Mouse (Mus musculus): ENCODE data around the gene Rbm6.

The Rbm6 gene

GRCm38 (mm10) chr9:107873137-107873536, at the start of gene Rbm6:
TSS of gene Rbm6 (minus strand) at chr9:107873237.
- no peak for DNase-seq (ENCODE audit: low spot score in 2 of 2)

- no peak for DNase-seq (ENCODE audit: low spot score in 2 of 2)
Observed at GRCm38 (mm10) chr9:107919441-107919840, 46.4 kb upstream of the Rbm6 start.

GRCm38 (mm10) chr9:107918884-107919283, 45.8 kb upstream of the Rbm6 start:
- DNase-seq (ENCODE audit: low spot score in 2 of 2): no peak

DNA sequence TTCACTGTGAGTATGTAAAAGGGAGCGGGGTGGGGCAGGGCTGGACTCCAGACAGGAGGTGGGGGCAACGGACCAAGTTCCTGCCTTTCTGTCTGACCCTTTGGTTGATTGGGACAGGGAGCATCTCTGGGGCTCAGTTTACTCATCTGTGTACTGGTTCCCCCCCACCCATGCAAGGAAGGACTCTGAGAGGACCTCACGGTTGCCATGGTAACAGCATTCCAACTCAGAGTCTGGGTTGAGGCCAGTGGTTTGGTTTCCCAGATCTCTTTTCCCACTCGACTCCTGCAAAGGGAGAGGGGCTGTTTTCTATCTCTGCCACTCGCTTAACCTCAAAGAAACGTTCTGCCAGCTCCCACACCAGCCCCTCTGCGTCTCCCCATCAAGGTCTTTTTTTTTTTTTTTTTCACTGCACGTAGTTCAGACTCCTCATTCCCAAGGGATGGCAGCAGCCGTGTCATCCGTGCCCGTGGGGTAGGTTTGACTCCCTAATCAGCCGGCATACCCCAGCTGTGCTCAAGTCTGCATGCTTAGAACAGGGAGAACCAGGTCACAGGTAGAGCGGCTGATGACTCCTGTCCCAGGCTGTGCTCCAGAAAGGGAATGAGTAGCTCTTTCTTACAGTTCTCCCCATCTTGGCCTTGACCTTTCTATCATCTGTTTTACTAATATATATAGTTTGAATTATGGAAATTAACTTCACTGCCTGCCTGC, 45.0 kb upstream of the Rbm6 start:
- DNase-seq (ENCODE audit: low spot score in 2 of 2): no peak

DNA sequence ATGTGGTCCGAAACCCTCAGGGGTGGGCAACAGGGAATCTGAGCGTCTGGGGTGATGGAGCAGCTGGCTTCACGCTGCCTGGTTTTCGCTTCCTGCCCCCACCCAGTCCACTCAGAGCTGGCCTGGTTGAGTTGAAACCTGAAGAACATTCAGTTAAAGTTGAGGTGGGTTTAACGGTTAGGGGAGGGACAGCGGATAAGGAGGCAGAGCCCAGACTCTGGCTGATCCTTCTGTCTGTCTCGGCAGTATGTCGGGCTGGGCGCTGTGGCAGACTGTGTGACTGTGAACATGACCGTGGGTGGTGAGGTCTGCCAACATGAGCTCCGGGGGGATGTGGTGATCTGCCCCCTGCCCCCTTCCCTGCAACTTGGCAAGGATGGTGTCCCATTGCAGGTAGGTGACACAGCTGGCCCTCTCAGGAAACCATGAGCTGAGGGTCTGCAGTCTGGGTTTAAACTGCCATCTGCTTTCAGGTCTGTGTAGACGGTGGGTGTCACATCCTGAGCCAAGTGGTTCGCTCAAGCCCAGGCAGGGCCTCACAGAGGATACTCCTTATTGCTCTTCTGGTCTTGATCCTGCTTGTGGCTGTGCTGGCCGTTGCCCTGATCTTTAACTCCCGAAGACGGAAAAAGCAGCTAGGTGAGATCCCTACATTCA, 41.9 kb upstream of the Rbm6 start:
- no peak for DNase-seq (ENCODE audit: low spot score in 2 of 2)

DNA sequence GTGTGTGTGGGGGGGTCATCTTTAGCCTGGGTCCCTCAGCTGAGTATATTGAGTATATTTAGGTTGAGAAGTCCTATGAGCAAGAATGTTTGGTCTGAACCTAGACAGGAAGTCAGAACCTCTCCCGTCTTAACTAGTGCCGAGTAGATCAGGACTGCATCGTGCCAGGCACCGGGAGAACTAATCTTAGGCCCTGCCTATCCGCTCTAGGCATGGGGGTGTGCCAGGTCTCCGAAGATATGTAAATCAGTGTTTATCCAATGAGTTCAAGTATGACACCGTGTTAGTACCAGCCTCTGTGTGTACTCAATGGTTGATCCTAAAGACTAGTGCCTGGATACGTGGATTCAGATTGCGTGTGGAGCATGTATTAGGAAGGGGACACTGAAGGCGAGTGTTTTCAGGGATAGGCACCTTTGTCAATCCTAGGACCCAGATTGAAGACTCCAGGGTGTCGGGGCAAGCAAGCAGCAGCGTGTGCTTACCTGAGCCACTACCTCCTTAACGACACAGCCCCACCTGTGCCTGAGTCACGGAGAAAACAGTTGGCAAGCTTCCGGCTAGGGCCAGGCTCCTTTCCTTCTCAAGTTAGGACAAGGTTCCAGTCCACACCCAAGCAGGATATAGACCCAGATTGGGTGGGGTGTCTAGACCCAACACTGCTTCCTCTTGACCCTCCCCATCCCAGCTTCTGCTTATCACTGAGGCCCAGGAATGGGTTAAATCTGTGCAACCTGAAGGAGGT, 37.2 kb upstream of the Rbm6 start:
- DNase-seq (ENCODE audit: low spot score in 2 of 2): peak in 1 of 2 experiments; percentile 54

DNA sequence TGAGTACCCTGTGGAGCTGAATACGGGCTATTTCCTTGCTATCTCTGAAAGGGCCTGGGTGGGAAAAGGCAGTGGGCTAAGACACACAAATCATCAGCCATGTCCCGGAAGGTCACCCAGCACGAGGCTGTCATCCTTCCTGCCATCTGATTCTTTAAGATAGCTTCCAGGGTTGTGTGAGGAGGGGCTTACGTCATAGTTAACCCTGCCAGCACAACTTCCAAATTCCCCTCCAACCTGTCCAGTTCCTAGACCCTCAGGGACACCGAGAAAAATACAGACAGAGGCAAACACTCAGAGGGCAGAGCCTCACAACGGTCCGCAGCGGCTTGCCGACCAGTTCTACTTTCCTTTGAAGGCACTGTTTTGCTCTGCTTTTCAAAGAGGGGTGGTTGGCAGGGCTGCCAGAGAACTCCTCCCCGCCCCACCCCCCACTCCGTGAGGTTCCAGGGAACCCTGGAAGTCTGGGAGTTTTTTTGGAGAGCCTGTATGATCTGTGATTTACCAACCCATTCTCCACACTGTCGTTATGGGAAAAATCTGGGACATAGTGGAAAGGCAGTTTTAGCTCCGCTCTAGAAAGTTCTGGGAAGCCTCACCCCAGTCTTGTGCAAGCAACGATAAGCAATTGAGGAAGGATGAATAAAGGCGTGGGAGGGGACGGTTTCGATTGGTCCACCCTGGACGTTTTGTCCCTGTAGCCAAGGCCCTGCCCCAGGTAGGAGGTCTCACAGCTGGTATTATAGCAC, 35.5 kb upstream of the Rbm6 start:
- peak in 1 of 2 experiments; percentile 51 for DNase-seq (ENCODE audit: low spot score in 2 of 2)

- DNase-seq (ENCODE audit: low spot score in 2 of 2): no peak
Observed at GRCm38 (mm10) chr9:107907801-107908120, 34.7 kb upstream of the Rbm6 start.

GRCm38 (mm10) chr9:107906967-107907800, 34.1 kb upstream of the Rbm6 start:
- DNase-seq (ENCODE audit: low spot score in 2 of 2): no peak

DNA sequence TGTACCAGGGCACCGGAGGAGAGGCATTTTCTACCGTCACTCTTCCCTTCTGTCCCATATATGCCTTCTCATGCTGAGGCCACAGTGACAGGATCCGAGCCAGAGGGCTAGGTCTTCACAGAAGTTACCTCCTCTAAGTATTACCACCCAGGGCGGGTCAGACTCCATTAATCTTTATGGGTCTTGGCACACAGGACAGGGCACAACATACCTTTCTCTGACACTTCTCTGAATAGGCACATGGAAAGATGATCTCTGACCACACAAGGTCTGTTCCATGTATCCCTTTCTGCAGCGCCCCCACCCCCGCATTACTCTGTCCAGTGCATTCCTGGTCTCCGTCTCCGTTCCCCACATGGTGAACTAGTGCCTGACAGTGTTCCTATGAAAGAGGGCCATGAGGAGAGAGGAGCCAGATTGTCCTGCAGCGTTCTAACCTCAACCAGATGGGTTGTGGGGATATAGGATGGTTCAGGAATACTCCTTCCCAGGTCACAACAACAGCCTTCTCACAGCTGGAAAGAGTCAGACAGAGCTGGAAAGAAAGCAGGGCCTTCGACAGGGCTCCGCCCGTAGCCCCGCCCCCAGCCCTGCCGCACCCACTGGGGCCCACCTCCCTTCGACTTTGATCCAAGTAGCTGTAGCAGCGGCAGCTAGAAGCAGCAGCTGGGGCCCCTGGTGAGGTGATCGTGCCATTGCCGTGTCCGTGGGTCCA, 33.4 kb upstream of the Rbm6 start, which contains the start of gene Mst1r:
Mst1r (plus strand) TSS at position 622 of the 715 bp plus-strand sequence.
- DNase-seq (ENCODE audit: low spot score in 2 of 2): peak; percentile 86 to 89

DNA sequence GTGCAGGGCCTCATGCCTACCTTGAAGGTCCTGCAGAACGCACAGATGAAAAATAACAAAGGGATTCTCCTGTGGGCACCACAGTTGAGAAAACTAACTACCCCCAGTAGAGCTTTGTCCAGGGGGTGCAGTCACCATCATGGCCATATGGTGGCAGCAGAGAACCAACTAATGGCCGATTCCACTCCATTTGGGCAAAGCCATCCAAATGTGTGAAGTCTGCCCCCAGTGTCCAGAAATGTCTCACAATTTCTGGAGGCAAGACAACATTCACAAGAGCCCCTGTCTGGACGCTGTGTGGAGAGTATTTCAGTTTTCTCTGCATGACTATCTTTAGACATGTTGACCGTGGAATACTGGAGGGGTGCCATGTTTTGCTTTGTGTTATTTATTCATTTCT, 31.7 kb upstream of the Rbm6 start:
- peak; percentile 82 to 89 for DNase-seq (ENCODE audit: low spot score in 2 of 2)

- DNase-seq (ENCODE audit: low spot score in 2 of 2): no peak
Observed at GRCm38 (mm10) chr9:107901627-107901914, 28.5 kb upstream of the Rbm6 start.

- peak; percentile 53 to 71 for DNase-seq (ENCODE audit: low spot score in 2 of 2)
Observed at GRCm38 (mm10) chr9:107900840-107901626, 28.0 kb upstream of the Rbm6 start.

DNA sequence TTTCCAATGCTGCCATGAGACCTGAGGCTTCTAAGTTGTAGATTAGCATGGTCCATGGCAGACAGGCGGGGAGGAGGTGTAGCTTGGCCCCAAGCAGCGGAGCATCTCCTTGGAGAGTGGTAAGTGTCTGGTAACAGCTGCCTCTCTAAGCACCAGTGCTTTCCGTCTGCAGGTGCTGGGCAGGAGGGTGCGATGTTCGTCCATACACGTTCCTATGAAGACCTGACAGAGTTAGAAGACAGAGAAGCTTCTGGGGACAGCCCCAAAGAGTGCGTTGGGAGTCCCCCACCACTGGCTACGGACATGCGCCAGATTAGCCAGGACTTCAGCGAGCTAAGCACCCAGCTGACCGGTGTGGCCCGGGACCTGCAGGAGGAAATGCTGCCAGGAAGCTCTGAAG, 26.8 kb upstream of the Rbm6 start:
- DNase-seq (ENCODE audit: low spot score in 2 of 2): no peak

GRCm38 (mm10) chr9:107898563-107898962, 25.5 kb upstream of the Rbm6 start:
- no peak for DNase-seq (ENCODE audit: low spot score in 2 of 2)

DNA sequence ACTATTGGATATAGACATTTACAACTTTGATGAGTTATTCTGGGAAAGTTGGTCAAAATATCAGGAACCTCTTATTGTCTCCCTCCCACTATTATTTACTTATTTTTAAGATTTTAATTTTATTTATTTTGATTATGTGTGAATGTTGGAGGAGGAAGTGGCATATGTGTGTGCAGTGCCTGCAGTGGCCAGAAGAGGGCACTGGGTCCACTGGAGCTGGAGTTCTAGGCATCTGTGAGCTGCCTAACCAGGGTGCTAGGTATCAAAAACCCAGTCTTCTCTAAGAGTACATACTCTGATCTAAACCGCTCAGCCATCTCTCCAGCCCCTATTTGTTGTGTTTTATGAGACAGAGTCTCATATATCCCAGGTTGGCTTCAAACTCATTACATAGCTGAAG, 18.0 kb upstream of the Rbm6 start:
- no peak for DNase-seq (ENCODE audit: low spot score in 2 of 2)

- no peak for DNase-seq (ENCODE audit: low spot score in 2 of 2)
Observed at GRCm38 (mm10) chr9:107890260-107890659, 17.2 kb upstream of the Rbm6 start.

GRCm38 (mm10) chr9:107888267-107888850, 15.3 kb upstream of the Rbm6 start:
- DNase-seq (ENCODE audit: low spot score in 2 of 2): no peak

- DNase-seq (ENCODE audit: low spot score in 2 of 2): peak; percentile 79 to 80
Observed at GRCm38 (mm10) chr9:107887804-107888266, 14.8 kb upstream of the Rbm6 start, which contains the start of gene Mon1a. TSS of gene Mon1a (plus strand) at chr9:107888151.
